ENCODE assay signal across 23 mouse cellular contexts in genomic region chr4:95100694-95101093, GRCm38 (mm10). TPM values are rescaled to one million over a fixed set of nuclear protein-coding genes. Genes with fewer than 3 reads are reported as not detected.
DNase-seq lines count a peak whose midpoint lies in the region; ATAC-seq and TF ChIP-seq lines count a peak whose summit lies in the region.
"Had no signal": no experiment of that assay in that cellular context is flagged by ENCODE, and none has a peak within 500 bp of the region (broad histone marks: within the 10 kb centered on the region; RNA-seq: fewer than 3 reads in every experiment).

No protein-coding gene starts in this region.

- no peak overlapping the region for H3K9ac ChIP-seq in midbrain, embryonic 15.5 days
- H3K9ac ChIP-seq: forebrain, embryonic 12.5 days; forebrain, embryonic 15.5 days; hindbrain, embryonic 12.5 days; hindbrain, embryonic 15.5 days; intestine, embryonic 15.5 days had no signal

- H3K4me1 ChIP-seq in embryonic fibroblast, embryonic 13.5 days (ENCODE audit: control insufficient read depth, insufficient read depth, low read length): peaks cover 30% of the 10 kb centered on the region
- peaks cover 2% of the 10 kb centered on the region; the same call in 1 of the 2 replicates for H3K4me1 ChIP-seq in midbrain, embryonic 15.5 days

- no peak for TF ChIP-seq CTCF in embryonic fibroblast, embryonic 13.5 days (IDR thresholded peaks at IDR 0.05; ENCODE audit: borderline replicate concordance, insufficient read depth, low read length)

- H3K4me2 ChIP-seq in midbrain, embryonic 15.5 days: no peak overlapping the region
- H3K4me2 ChIP-seq: forebrain, embryonic 12.5 days; forebrain, embryonic 15.5 days; heart, embryonic 11.5 days; hindbrain, embryonic 12.5 days; hindbrain, embryonic 15.5 days; intestine, embryonic 15.5 days had no signal

- TF ChIP-seq POLR2A in embryonic fibroblast, embryonic 13.5 days (IDR thresholded peaks at IDR 0.05; ENCODE audit: low read depth, low read length): no peak

- ATAC-seq in frontal cortex, adult (ENCODE audit: low TSS enrichment): 0 out of 2 replicates have a peak, but pooled peaks have one; percentile 36
- no peak for ATAC-seq in midbrain, embryonic 15.5 days (replicated peaks)
- ATAC-seq: forebrain, embryonic 15.5 days; intestine, embryonic 15.5 days had no signal

- H3K4me3 ChIP-seq in embryonic fibroblast, embryonic 13.5 days (ENCODE audit: insufficient read depth, low read length): no peak overlapping the region
- H3K4me3 ChIP-seq in midbrain, embryonic 15.5 days: no peak overlapping the region
- H3K4me3 ChIP-seq: forebrain, embryonic 12.5 days; forebrain, embryonic 15.5 days; gastrocnemius, adult 2 months; heart, adult 2 months; hindbrain, embryonic 12.5 days; hindbrain, embryonic 15.5 days; intestine, embryonic 15.5 days had no signal

- no peaks in the 10 kb centered on the region for H3K27me3 ChIP-seq in midbrain, embryonic 15.5 days (replicated peaks)
- H3K27me3 ChIP-seq: forebrain, embryonic 15.5 days; hindbrain, embryonic 12.5 days; hindbrain, embryonic 15.5 days; intestine, embryonic 15.5 days had no signal

- no peaks in the 10 kb centered on the region for H3K9me3 ChIP-seq in midbrain, embryonic 15.5 days
- H3K9me3 ChIP-seq: forebrain, embryonic 12.5 days; forebrain, embryonic 15.5 days; hindbrain, embryonic 15.5 days; intestine, embryonic 15.5 days had no signal

- no peaks in the 10 kb centered on the region for H3K36me3 ChIP-seq in midbrain, embryonic 15.5 days (replicated peaks)
- H3K36me3 ChIP-seq: forebrain, embryonic 12.5 days; forebrain, embryonic 15.5 days; hindbrain, embryonic 12.5 days; hindbrain, embryonic 15.5 days; intestine, embryonic 15.5 days had no signal

- H3K27ac ChIP-seq in embryonic fibroblast, embryonic 13.5 days (ENCODE audit: insufficient read depth, low read length): peak overlapping the region; percentile 90
- H3K27ac ChIP-seq in midbrain, embryonic 15.5 days: no peak overlapping the region
- H3K27ac ChIP-seq: forebrain, embryonic 12.5 days; forebrain, embryonic 15.5 days; gastrocnemius, adult 2 months; heart, adult 2 months; hindbrain, embryonic 12.5 days; hindbrain, embryonic 15.5 days; intestine, embryonic 15.5 days had no signal

- DNase-seq in frontal cortex, postnatal 14 days (ENCODE audit: low spot score in 2 of 2): no peak
- DNase-seq in 3134 (ENCODE audit: extremely low read depth, insufficient read length, low spot score): peak; percentile 65
- DNase-seq in Muller cell, postnatal 12 days (ENCODE audit: inconsistent ontology term): peak; percentile 58
- no peak for DNase-seq in urinary bladder, postnatal 4 days (ENCODE audit: low spot score in 2 of 2)
- DNase-seq in yolk sac, embryonic 10.5 days (ENCODE audit: low spot score): no peak
- DNase-seq: adrenal gland, postnatal 10 days; adrenal gland, postnatal 36 days; cerebellum, adult 18-20 months; cerebellum, adult 9-10 months; cerebellum, postnatal 14 days; gastrocnemius, adult 2 months; gastrocnemius, postnatal 14 days; heart, adult 2 months; kidney, adult 18-20 months had no signal

RNA-seq across cellular contexts. Expression of gene Jun, which starts 48.7 kb away (rescaled TPM):
- 45.3 and 60.9 TPM in 2 replicates for polyA plus RNA-seq in embryonic fibroblast, embryonic 13.5 days (2011; ENCODE audit: insufficient read length, low read depth, missing spikeins)
- polyA plus RNA-seq in midbrain, embryonic 15.5 days (2015; fragmentation: Nextera tagmentation; extraction: Ambion mirVana): 49.9 and 53.9 TPM in 2 replicates

Comparison
In these comparisons a context has a peak if more than half of its experiments do, and no peak if none do; other contexts are left out.
1. DNase-seq: peak in 3134 (single experiment) and Muller cell, postnatal 12 days (single experiment); none in frontal cortex, postnatal 14 days (0 of 2), urinary bladder, postnatal 4 days (0 of 2) and yolk sac, embryonic 10.5 days (single experiment).